Comparison of ENCODE assay signal across 11 mouse cellular contexts in the genomic region with DNA sequence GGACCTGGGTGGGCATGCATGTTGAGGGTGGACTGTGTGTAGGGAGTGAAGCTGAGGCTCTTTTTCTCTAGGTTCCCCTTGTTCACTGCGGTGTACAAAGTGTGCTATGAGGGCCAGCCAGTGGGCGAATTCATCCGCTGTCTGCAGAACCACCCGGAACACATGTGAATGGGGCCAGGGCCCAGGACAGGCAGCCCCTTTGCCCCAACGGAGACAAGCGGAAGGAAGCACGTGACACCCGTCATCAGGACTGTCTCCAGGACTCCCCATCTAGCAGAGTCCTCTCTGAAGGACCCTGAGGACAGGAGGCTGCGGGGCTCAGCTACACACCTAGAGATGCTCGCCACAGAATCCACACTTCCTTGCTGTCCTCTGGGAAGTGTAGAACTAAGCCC. TPM values are rescaled to one million over a fixed set of nuclear protein-coding genes. Genes with fewer than 3 reads are reported as not detected.
DNase-seq lines count a peak whose midpoint lies in the region; ATAC-seq and TF ChIP-seq lines count a peak whose summit lies in the region.
"Had no signal": no experiment of that assay in that cellular context is flagged by ENCODE, and none has a peak within 500 bp of the region (broad histone marks: within the 10 kb centered on the region; RNA-seq: fewer than 3 reads in every experiment).

No protein-coding gene starts in this region.

- no peaks in the 10 kb centered on the region for H3K9me3 ChIP-seq in heart, embryonic 12.5 days (replicated peaks)
- H3K9me3 ChIP-seq in ES-E14 (ENCODE audit: control insufficient read depth, insufficient read depth, low read depth, low read length): no peaks in the 10 kb centered on the region
- H3K9me3 ChIP-seq in forebrain, embryonic 15.5 days: no peaks in the 10 kb centered on the region
- H3K9me3 ChIP-seq in liver, embryonic 13.5 days (replicated peaks): no peaks in the 10 kb centered on the region

- DNase-seq in heart, adult 9 months (ENCODE audit: low spot score in 2 of 2): no peak
- no peak for DNase-seq in ES-E14 (ENCODE audit: low read depth, low spot score)
- DNase-seq in liver, embryonic 13.5 days: no peak
- no peak for DNase-seq in urinary bladder, postnatal 25 days (ENCODE audit: low spot score)
- DNase-seq in frontal cortex, adult 2 months (ENCODE audit: extremely low spot score in 1 of 2, low spot score in 1 of 2): no peak
- no peak for DNase-seq in ovary, postnatal 36 days (ENCODE audit: low spot score)

- H3K9ac ChIP-seq in heart, embryonic 12.5 days: no peak overlapping the region
- peak overlapping the region; percentile 3; the same call in 1 of the 2 replicates for H3K9ac ChIP-seq in ES-E14 (ENCODE audit: insufficient read depth, low read depth, low read length, poor library complexity, severe bottlenecking)
- H3K9ac ChIP-seq in forebrain, embryonic 15.5 days (replicated peaks): no peak overlapping the region
- peak overlapping the region; percentile 26; the same call in 1 of the 2 replicates for H3K9ac ChIP-seq in liver, embryonic 13.5 days

- H3K4me1 ChIP-seq in heart, embryonic 12.5 days (replicated peaks): peaks cover 35% of the 10 kb centered on the region
- peaks cover 5 to 31% of the 10 kb centered on the region in 2 experiments; a peak in 3 of 4 replicates for H3K4me1 ChIP-seq in ES-E14 (ENCODE audit: control insufficient read depth in 2 of 2, insufficient read depth in 2 of 2, low read length in 2 of 2, poor library complexity in 1 of 2)
- H3K4me1 ChIP-seq in forebrain, embryonic 15.5 days: peaks cover 27% of the 10 kb centered on the region
- H3K4me1 ChIP-seq in liver, embryonic 13.5 days (replicated peaks): peaks cover 53% of the 10 kb centered on the region

- peak overlapping the region; percentile 98; the same call in 1 of the 2 replicates for H3K4me3 ChIP-seq in heart, embryonic 12.5 days
- peak overlapping the region in 1 of 2 experiments; percentile 19; a peak in 1 of 4 replicates for H3K4me3 ChIP-seq in ES-E14 (ENCODE audit: insufficient read depth in 1 of 2, low read depth in 1 of 2, low read length in 2 of 2, poor library complexity in 1 of 2, severe bottlenecking in 1 of 2)
- H3K4me3 ChIP-seq in forebrain, embryonic 15.5 days: no peak overlapping the region
- H3K4me3 ChIP-seq in liver, embryonic 13.5 days (replicated peaks): no peak overlapping the region

- H3K4me2 ChIP-seq in heart, embryonic 12.5 days: peak overlapping the region; percentile 69
- no peak overlapping the region for H3K4me2 ChIP-seq in forebrain, embryonic 15.5 days (replicated peaks)
- H3K4me2 ChIP-seq in liver, embryonic 13.5 days: peak overlapping the region; percentile 77

- no peak for ATAC-seq in heart, embryonic 12.5 days (ENCODE audit: insufficient number of reproducible peaks, low FRiP score)
- no peak for ATAC-seq in forebrain, embryonic 15.5 days (replicated peaks)
- no peak for ATAC-seq in liver, embryonic 13.5 days (ENCODE audit: low read depth)

- in situ Hi-C loops in ES-E14 (cut with MboI; ENCODE audit: low sequenced_read_pairs in 2 of 2, unreplicated experiment in 2 of 2): no loop called here

- H3K27ac ChIP-seq in heart, embryonic 12.5 days (ENCODE audit: poor library complexity, severe bottlenecking): peak overlapping the region; percentile 94
- H3K27ac ChIP-seq in ES-E14 (ENCODE audit: insufficient read depth, low read depth, low read length, poor library complexity, severe bottlenecking): 0 out of 2 replicates have a peak overlapping the region, but pooled peaks have one; percentile 53
- H3K27ac ChIP-seq in forebrain, embryonic 15.5 days (replicated peaks): peak overlapping the region; percentile 58; the same call in 1 of the 2 replicates
- peak overlapping the region; percentile 86 for H3K27ac ChIP-seq in liver, embryonic 13.5 days

- peaks cover 35% of the 10 kb centered on the region for H3K36me3 ChIP-seq in heart, embryonic 12.5 days
- H3K36me3 ChIP-seq in ES-E14 (ENCODE audit: control insufficient read depth, insufficient read depth, low read length, poor library complexity, severe bottlenecking): peaks cover 4% of the 10 kb centered on the region; the same call in 1 of the 2 replicates
- peaks cover 11% of the 10 kb centered on the region for H3K36me3 ChIP-seq in forebrain, embryonic 15.5 days
- peaks cover 15% of the 10 kb centered on the region for H3K36me3 ChIP-seq in liver, embryonic 13.5 days

- H3K27me3 ChIP-seq in heart, embryonic 12.5 days (replicated peaks): no peaks in the 10 kb centered on the region
- no peaks in the 10 kb centered on the region for H3K27me3 ChIP-seq in forebrain, embryonic 15.5 days
- H3K27me3 ChIP-seq in liver, embryonic 13.5 days: no peaks in the 10 kb centered on the region; the same call in 1 of the 2 replicates
- H3K27me3 ChIP-seq: Patski had no signal

- WGBS in heart, embryonic 12.5 days: 50% methylated on average over 10 of the region's 10 CpGs
- WGBS in forebrain, embryonic 15.5 days: 60% methylated on average over 10 of the region's 10 CpGs
- 36% methylated on average over 10 of the region's 10 CpGs for WGBS in liver, embryonic 13.5 days (ENCODE audit: insufficient replicate concordance)

TF ChIP-seq in ES-E14, 5 proteins besides CTCF, POLR2A, EP300 and RAD21:
- TF ChIP-seq CHD2 (IDR thresholded peaks at IDR 0.05; ENCODE audit: low read depth, low read length) (no peak), ZNF384 (IDR thresholded peaks at IDR 0.05; ENCODE audit: low read depth, low read length) (no peak), MAFK (IDR thresholded peaks at IDR 0.05; ENCODE audit: insufficient read depth, low read depth, low read length) (no peak), ZC3H11A (IDR thresholded peaks at IDR 0.05; ENCODE audit: borderline replicate concordance, low read depth, low read length) (no peak), HCFC1 (IDR thresholded peaks at IDR 0.05; ENCODE audit: borderline replicate concordance, insufficient read depth, low read length) (no peak)

RNA-seq across cellular contexts. Expression of a gene that starts 2.3 kb away (rescaled TPM):
- polyA plus RNA-seq in heart, embryonic 12.5 days (2016; fragmentation: Nextera tagmentation; extraction: Ambion mirVana): 168 and 170 TPM in 2 replicates
- 68.8 and 86.6 TPM in 2 replicates for total RNA-seq in ES-E14 (2012; rRNA removed)
- polyA plus RNA-seq in forebrain, embryonic 15.5 days (2015; fragmentation: Nextera tagmentation; extraction: Ambion mirVana): 175 and 190 TPM in 2 replicates
- 71.6 and 80.5 TPM in 2 replicates for polyA plus RNA-seq in liver, embryonic 13.5 days (2015; fragmentation: Nextera tagmentation; extraction: Ambion mirVana)
- 218 and 238 TPM in 2 replicates for polyA plus RNA-seq in frontal cortex, adult 2 months (2012; rRNA removed)

RNA-seq across cellular contexts. Expression of a gene that starts 5.8 kb away (rescaled TPM):
- polyA plus RNA-seq in heart, embryonic 12.5 days (2016; fragmentation: Nextera tagmentation; extraction: Ambion mirVana): 0.77 and 1.1 TPM in 2 replicates
- total RNA-seq in ES-E14 (2012; rRNA removed): 0.85 and 1.1 TPM in 2 replicates
- 1.9 and 2.6 TPM in 2 replicates for polyA plus RNA-seq in forebrain, embryonic 15.5 days (2015; fragmentation: Nextera tagmentation; extraction: Ambion mirVana)
- 11.5 and 13.9 TPM in 2 replicates for polyA plus RNA-seq in liver, embryonic 13.5 days (2015; fragmentation: Nextera tagmentation; extraction: Ambion mirVana)
- polyA plus RNA-seq in frontal cortex, adult 2 months (2012; rRNA removed): 52.2 and 56.5 TPM in 2 replicates
- total RNA-seq: neutrophil, adult 5-6 weeks had no signal

RNA-seq across cellular contexts. Expression of a gene that starts 17.8 kb away (rescaled TPM):
- polyA plus RNA-seq in heart, embryonic 12.5 days (2016; fragmentation: Nextera tagmentation; extraction: Ambion mirVana): not detected in 2 replicates
- total RNA-seq in ES-E14 (2012; rRNA removed): 2.3 and 2.5 TPM in 2 replicates
- not detected in 2 replicates for polyA plus RNA-seq in forebrain, embryonic 15.5 days (2015; fragmentation: Nextera tagmentation; extraction: Ambion mirVana)
- polyA plus RNA-seq in liver, embryonic 13.5 days (2015; fragmentation: Nextera tagmentation; extraction: Ambion mirVana): not detected in 2 replicates
- 1.00 TPM in 1 of 2 replicates, not detected in the other for polyA plus RNA-seq in frontal cortex, adult 2 months (2012; rRNA removed)
- total RNA-seq: common myeloid progenitor, adult 5-6 weeks; neutrophil, adult 5-6 weeks had no signal
- polyA plus RNA-seq: Patski had no signal

RNA-seq across cellular contexts. Expression of a gene that starts 21.2 kb away (rescaled TPM):
- polyA plus RNA-seq in heart, embryonic 12.5 days (2016; fragmentation: Nextera tagmentation; extraction: Ambion mirVana): 25.5 and 29.3 TPM in 2 replicates
- 62.1 and 76.3 TPM in 2 replicates for total RNA-seq in ES-E14 (2012; rRNA removed)
- 121 and 124 TPM in 2 replicates for polyA plus RNA-seq in forebrain, embryonic 15.5 days (2015; fragmentation: Nextera tagmentation; extraction: Ambion mirVana)
- polyA plus RNA-seq in liver, embryonic 13.5 days (2015; fragmentation: Nextera tagmentation; extraction: Ambion mirVana): 7.1 TPM in 2 replicates
- 189 and 197 TPM in 2 replicates for polyA plus RNA-seq in frontal cortex, adult 2 months (2012; rRNA removed)

RNA-seq across cellular contexts. Expression of a gene that starts 49.6 kb away (rescaled TPM):
- 53.9 and 55.4 TPM in 2 replicates for polyA plus RNA-seq in heart, embryonic 12.5 days (2016; fragmentation: Nextera tagmentation; extraction: Ambion mirVana)
- total RNA-seq in ES-E14 (2012; rRNA removed): 107 and 126 TPM in 2 replicates
- polyA plus RNA-seq in forebrain, embryonic 15.5 days (2015; fragmentation: Nextera tagmentation; extraction: Ambion mirVana): 69.4 and 69.7 TPM in 2 replicates
- 11.2 and 11.7 TPM in 2 replicates for polyA plus RNA-seq in liver, embryonic 13.5 days (2015; fragmentation: Nextera tagmentation; extraction: Ambion mirVana)
- polyA plus RNA-seq in frontal cortex, adult 2 months (2012; rRNA removed): 45.7 and 48.0 TPM in 2 replicates

Comparison
In these comparisons a context has a peak if more than half of its experiments do, and no peak if none do; other contexts are left out.
1. H3K9ac ChIP-seq: peak in ES-E14 (single experiment) and liver, embryonic 13.5 days (single experiment); none in heart, embryonic 12.5 days (single experiment) and forebrain, embryonic 15.5 days (single experiment).
2. Peak in every context shown above with its lines, with median percentiles within 50 percentile points of each other: H3K27ac ChIP-seq.